Mouse (Mus musculus) CH12F3 (cell line): ENCODE data around the gene Vmn2r114.
"Not testable (repeated sequence)": the region's sequence is repeated elsewhere in the genome, so short reads cannot be mapped to it uniquely, and the experiment has no call there.

ENCODE experiments used
- in situ Hi-C: fragments of 300-500 bp; cut with MboI; formaldehyde crosslinking; loops from 2 replicates; pipeline ENCODE4 v1.14.3; 2020; ENCODE audit warnings: low sequenced_read_pairs

The Vmn2r114 gene

DNA sequence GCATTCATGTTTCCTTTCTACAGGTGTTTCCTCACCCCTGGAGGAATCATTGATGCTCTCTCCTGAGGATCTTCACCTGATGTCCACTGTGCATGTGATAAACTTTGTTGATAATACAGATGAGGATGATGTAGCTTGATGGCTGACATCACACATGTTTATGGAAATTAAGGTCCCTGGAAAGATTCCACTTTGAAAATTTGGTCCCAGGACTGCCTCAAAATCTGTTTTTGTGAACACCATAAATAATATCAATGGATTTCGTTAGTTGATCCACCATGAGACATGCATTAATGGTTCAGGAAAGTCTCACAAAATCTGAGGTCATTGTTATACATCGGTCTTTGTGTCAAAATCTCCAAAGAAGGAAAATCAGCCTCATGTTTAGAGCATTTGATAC, at the start of gene Vmn2r114:
Gene Vmn2r114 (minus strand): TSS at position 101 of the 400 bp plus-strand sequence.
- in situ Hi-C loops, result not testable (repeated sequence)

- in situ Hi-C loops, result no loop called here
These were observed 39.3 kb upstream of the Vmn2r114 start for GRCm38 (mm10) chr17:23351644-23352043.

DNA sequence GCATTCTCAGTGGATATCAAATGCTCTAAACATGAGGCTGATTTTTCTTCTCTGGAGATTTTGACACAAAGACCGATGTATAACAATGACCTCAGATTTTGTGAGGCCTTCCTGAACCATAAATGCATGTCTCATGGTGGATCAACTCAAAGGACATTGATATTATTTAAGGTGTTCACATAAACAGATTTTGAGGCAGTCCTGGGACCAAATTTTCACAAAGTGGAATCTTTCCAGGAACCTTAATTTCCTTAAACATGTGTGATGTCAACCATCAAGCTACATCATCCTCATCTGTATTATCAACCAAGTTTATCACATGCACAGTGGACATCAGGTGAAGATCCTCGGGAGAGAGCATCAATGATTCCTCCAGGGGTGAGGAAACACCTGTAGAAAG, 31.1 kb upstream of the Vmn2r114 start, which contains the start of gene Vmn2r115:
Gene Vmn2r115 (plus strand): TSS at position 301 of the 400 bp plus-strand sequence.
- in situ Hi-C loops, result not testable (repeated sequence)

- in situ Hi-C loops, result no loop called here
These were observed 18.3 kb upstream of the Vmn2r114 start for GRCm38 (mm10) chr17:23330657-23331056.
